Comparison of ENCODE assay signal across 23 mouse cellular contexts in the genomic region with DNA sequence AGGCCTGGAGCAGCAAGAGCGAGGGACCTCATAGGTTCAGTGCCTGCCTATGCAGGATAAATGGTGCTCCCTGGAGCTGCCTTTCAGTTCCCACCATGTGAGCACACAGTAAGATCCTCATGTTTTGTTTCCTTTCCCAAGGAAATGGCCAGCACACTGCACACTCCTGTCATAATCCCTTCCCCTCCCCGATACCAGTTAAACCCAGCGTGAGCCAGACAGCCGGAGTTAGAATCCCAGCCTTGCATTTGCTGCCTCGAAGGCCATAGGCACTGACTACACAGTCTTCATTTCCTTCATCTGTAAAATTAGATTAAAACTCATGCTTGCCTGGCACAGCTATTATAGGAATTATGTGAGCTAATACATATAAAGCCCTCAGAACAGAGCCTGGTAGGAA. TPM values are rescaled to one million over a fixed set of nuclear protein-coding genes. Genes with fewer than 3 reads are reported as not detected.
DNase-seq lines count a peak whose midpoint lies in the region; ATAC-seq and TF ChIP-seq lines count a peak whose summit lies in the region.
"Had no signal": no experiment of that assay in that cellular context is flagged by ENCODE, and none has a peak within 500 bp of the region (broad histone marks: within the 10 kb centered on the region; RNA-seq: fewer than 3 reads in every experiment).

No protein-coding gene starts in this region.

- no peaks in the 10 kb centered on the region for H3K36me3 ChIP-seq in heart, embryonic 14.5 days (ENCODE audit: control insufficient read depth, insufficient read depth, low read length)
- H3K36me3 ChIP-seq in midbrain, embryonic 13.5 days = no peaks in the 10 kb centered on the region
- no peaks in the 10 kb centered on the region for H3K36me3 ChIP-seq in midbrain, embryonic 10.5 days
- no peaks in the 10 kb centered on the region for H3K36me3 ChIP-seq in hindbrain, postnatal 0 days (ENCODE audit: insufficient read depth, low read length)
- H3K36me3 ChIP-seq in neural tube, embryonic 15.5 days = no peaks in the 10 kb centered on the region

- no peaks in the 10 kb centered on the region for H3K27me3 ChIP-seq in heart, embryonic 14.5 days (ENCODE audit: control insufficient read depth, insufficient read depth, low read length)
- H3K27me3 ChIP-seq in midbrain, embryonic 13.5 days = no peaks in the 10 kb centered on the region
- H3K27me3 ChIP-seq in midbrain, embryonic 10.5 days (ENCODE audit: low read depth, poor library complexity, severe bottlenecking) = no peaks in the 10 kb centered on the region
- no peaks in the 10 kb centered on the region for H3K27me3 ChIP-seq in hindbrain, postnatal 0 days (ENCODE audit: insufficient read depth, low read length)
- no peaks in the 10 kb centered on the region for H3K27me3 ChIP-seq in neural tube, embryonic 15.5 days (replicated peaks)

- no peak overlapping the region for H3K4me3 ChIP-seq in heart, embryonic 14.5 days (ENCODE audit: control insufficient read depth in 1 of 2, insufficient read depth in 1 of 2, low read depth in 1 of 2, low read length in 2 of 2)
- no peak overlapping the region for H3K4me3 ChIP-seq in midbrain, embryonic 13.5 days (replicated peaks)
- no peak overlapping the region for H3K4me3 ChIP-seq in midbrain, embryonic 10.5 days
- no peak overlapping the region for H3K4me3 ChIP-seq in hindbrain, postnatal 0 days (ENCODE audit: low read length)
- H3K4me3 ChIP-seq in neural tube, embryonic 15.5 days (replicated peaks) = no peak overlapping the region

- ATAC-seq in heart, embryonic 14.5 days (ENCODE audit: insufficient number of reproducible peaks, insufficient read depth, low FRiP score, low read depth) = no peak
- peak; percentile 16 for ATAC-seq in midbrain, embryonic 13.5 days
- no peak for ATAC-seq in hindbrain, postnatal 0 days
- ATAC-seq in neural tube, embryonic 15.5 days (ENCODE audit: low FRiP score) = no peak
- ATAC-seq: forebrain, embryonic 16.5 days had no signal

- 76% methylated on average over 5 of the region's 5 CpGs for WGBS in heart, embryonic 14.5 days
- WGBS in midbrain, embryonic 13.5 days = 45% methylated on average over 5 of the region's 5 CpGs
- WGBS in midbrain, embryonic 10.5 days = 60% methylated on average over 5 of the region's 5 CpGs
- 56% methylated on average over 5 of the region's 5 CpGs for WGBS in hindbrain, postnatal 0 days
- 47% methylated on average over 5 of the region's 5 CpGs for WGBS in neural tube, embryonic 15.5 days

- 0 out of 2 replicates have a peak overlapping the region, but pooled peaks have one; percentile 1 for H3K4me2 ChIP-seq in heart, embryonic 14.5 days (ENCODE audit: low read length)
- H3K4me2 ChIP-seq in midbrain, embryonic 13.5 days (replicated peaks) = no peak overlapping the region
- no peak overlapping the region for H3K4me2 ChIP-seq in hindbrain, postnatal 0 days (ENCODE audit: low read depth, low read length)
- no peak overlapping the region for H3K4me2 ChIP-seq in neural tube, embryonic 15.5 days

- intact Hi-C loops in heart, postnatal 10 days (cut with DNase I) = no loop called here

- peak overlapping the region; percentile 5 to 51; a peak in 2 of 4 replicates for H3K27ac ChIP-seq in heart, embryonic 14.5 days (replicated peaks in 1 of 2; ENCODE audit: control insufficient read depth in 1 of 2, insufficient read depth in 1 of 2, low read depth in 2 of 2, low read length in 2 of 2)
- peak overlapping the region; percentile 46; the same call in 1 of the 2 replicates for H3K27ac ChIP-seq in midbrain, embryonic 13.5 days
- no peak overlapping the region for H3K27ac ChIP-seq in midbrain, embryonic 10.5 days (replicated peaks)
- no peak overlapping the region for H3K27ac ChIP-seq in hindbrain, postnatal 0 days
- H3K27ac ChIP-seq in neural tube, embryonic 15.5 days (replicated peaks) = peak overlapping the region; percentile 56
- H3K27ac ChIP-seq: kidney, postnatal 0 days had no signal

- H3K4me1 ChIP-seq in heart, embryonic 14.5 days (ENCODE audit: control insufficient read depth in 2 of 2, insufficient read depth in 2 of 2, low read length in 2 of 2) = peaks cover 47 to 78% of the 10 kb centered on the region in 2 experiments
- H3K4me1 ChIP-seq in midbrain, embryonic 13.5 days (replicated peaks) = peaks cover 52% of the 10 kb centered on the region
- H3K4me1 ChIP-seq in midbrain, embryonic 10.5 days = peaks cover 62% of the 10 kb centered on the region
- peaks cover 45% of the 10 kb centered on the region for H3K4me1 ChIP-seq in hindbrain, postnatal 0 days (ENCODE audit: insufficient read depth, low read length)
- H3K4me1 ChIP-seq in neural tube, embryonic 15.5 days = peaks cover 62% of the 10 kb centered on the region

- no peak for TF ChIP-seq CTCF in hindbrain, postnatal 0 days (IDR thresholded peaks at IDR 0.05; ENCODE audit: low read depth)

- H3K9me3 ChIP-seq in heart, embryonic 14.5 days (ENCODE audit: control insufficient read depth, low read length) = no peaks in the 10 kb centered on the region
- no peaks in the 10 kb centered on the region for H3K9me3 ChIP-seq in midbrain, embryonic 13.5 days
- H3K9me3 ChIP-seq in midbrain, embryonic 10.5 days (replicated peaks) = no peaks in the 10 kb centered on the region
- H3K9me3 ChIP-seq in hindbrain, postnatal 0 days (ENCODE audit: low read length) = no peaks in the 10 kb centered on the region
- H3K9me3 ChIP-seq in neural tube, embryonic 15.5 days (replicated peaks) = no peaks in the 10 kb centered on the region

- H3K9ac ChIP-seq in heart, embryonic 14.5 days (ENCODE audit: low read length) = no peak overlapping the region; the same call in 1 of the 2 replicates
- H3K9ac ChIP-seq in midbrain, embryonic 13.5 days (replicated peaks) = 0 out of 2 replicates have a peak overlapping the region, but pooled peaks have one; percentile 5
- H3K9ac ChIP-seq in hindbrain, postnatal 0 days (replicated peaks; ENCODE audit: low read length) = no peak overlapping the region
- no peak overlapping the region for H3K9ac ChIP-seq in neural tube, embryonic 15.5 days (replicated peaks)

- no peak for DNase-seq in heart, postnatal 10 days
- DNase-seq in midbrain, embryonic 10.5 days (ENCODE audit: low spot score) = no peak
- peak; percentile 40 for DNase-seq in hindbrain, postnatal 0 days (ENCODE audit: low spot score)
- no peak for DNase-seq in Muller cell, postnatal 12 days (ENCODE audit: inconsistent ontology term)
- DNase-seq: heart, adult 18-20 months; left cerebral cortex, postnatal 4 days; lung, adult 18-20 months; right cerebral cortex, postnatal 14 days had no signal

RNA-seq across cellular contexts. Expression of gene Acvr1, which starts 37.6 kb away (rescaled TPM):
- 12.5 and 12.6 TPM in 2 replicates for polyA plus RNA-seq in heart, embryonic 14.5 days (2014; fragmentation: Nextera tagmentation; extraction: Ambion mirVana)
- total RNA-seq in heart, postnatal 10 days (2021) = 10 to 100 TPM; 24.2 to 31.8 TPM
- polyA plus RNA-seq in midbrain, embryonic 13.5 days (2015; fragmentation: Nextera tagmentation; extraction: Ambion mirVana) = 3.6 and 4.2 TPM in 2 replicates
- 2.9 and 3.2 TPM in 2 replicates for polyA plus RNA-seq in midbrain, embryonic 10.5 days (2016; fragmentation: Nextera tagmentation; extraction: Ambion mirVana)
- total RNA-seq in hindbrain, postnatal 0 days (2014; rRNA removed) = 11.5 and 12.5 TPM in 2 replicates
- 4.9 and 5.0 TPM in 2 replicates for polyA plus RNA-seq in hindbrain, postnatal 0 days (2015; fragmentation: Nextera tagmentation; extraction: Ambion mirVana)
- polyA plus RNA-seq in neural tube, embryonic 15.5 days (2015; fragmentation: Nextera tagmentation; extraction: Ambion mirVana) = 6.1 and 6.6 TPM in 2 replicates

RNA-seq across cellular contexts. Expression of gene Upp2, which starts 37.7 kb away (rescaled TPM):
- 6.1 and 7.5 TPM in 2 replicates for polyA plus RNA-seq in heart, embryonic 14.5 days (2014; fragmentation: Nextera tagmentation; extraction: Ambion mirVana)
- 1 to 10 TPM; 1.8 to 2.6 TPM for total RNA-seq in heart, postnatal 10 days (2021)
- 9.8 and 11.6 TPM in 2 replicates for polyA plus RNA-seq in midbrain, embryonic 13.5 days (2015; fragmentation: Nextera tagmentation; extraction: Ambion mirVana)
- polyA plus RNA-seq in midbrain, embryonic 10.5 days (2016; fragmentation: Nextera tagmentation; extraction: Ambion mirVana) = 3.0 and 5.3 TPM in 2 replicates
- total RNA-seq in hindbrain, postnatal 0 days (2014; rRNA removed) = 6.8 and 7.8 TPM in 2 replicates
- 10.4 and 11.8 TPM in 2 replicates for polyA plus RNA-seq in hindbrain, postnatal 0 days (2015; fragmentation: Nextera tagmentation; extraction: Ambion mirVana)
- 15.3 and 19.0 TPM in 2 replicates for polyA plus RNA-seq in neural tube, embryonic 15.5 days (2015; fragmentation: Nextera tagmentation; extraction: Ambion mirVana)
- total RNA-seq: megakaryocyte-erythroid progenitor cell, adult 5-6 weeks had no signal

RNA-seq across cellular contexts. Expression of gene Gm17409, which starts 59.5 kb away (rescaled TPM):
- not detected in 2 replicates for polyA plus RNA-seq in heart, embryonic 14.5 days (2014; fragmentation: Nextera tagmentation; extraction: Ambion mirVana)
- not detected for total RNA-seq in heart, postnatal 10 days (2021)
- not detected in 2 replicates for polyA plus RNA-seq in midbrain, embryonic 13.5 days (2015; fragmentation: Nextera tagmentation; extraction: Ambion mirVana)
- not detected in 2 replicates for polyA plus RNA-seq in midbrain, embryonic 10.5 days (2016; fragmentation: Nextera tagmentation; extraction: Ambion mirVana)
- not detected in 2 replicates for total RNA-seq in hindbrain, postnatal 0 days (2014; rRNA removed)
- not detected in 2 replicates for polyA plus RNA-seq in hindbrain, postnatal 0 days (2015; fragmentation: Nextera tagmentation; extraction: Ambion mirVana)
- not detected in 2 replicates for polyA plus RNA-seq in neural tube, embryonic 15.5 days (2015; fragmentation: Nextera tagmentation; extraction: Ambion mirVana)
- total RNA-seq: adrenal gland, postnatal 4 days; ES-E14; gastrocnemius, adult 18-20 months; heart, adult 18-20 months; layer of hippocampus, adult 18-20 months; left cerebral cortex, adult 18-20 months; left cerebral cortex, postnatal 4 days; liver, adult 2 months; megakaryocyte-erythroid progenitor cell, adult 5-6 weeks had no signal
- polyA plus RNA-seq: intestine, embryonic 14.5 days; kidney, postnatal 0 days; liver, adult 2 months; spleen, adult 2 months; stomach, embryonic 16.5 days had no signal

Comparison
In these comparisons a context has a peak if more than half of its experiments do, and no peak if none do; other contexts are left out.
1. H3K27ac ChIP-seq: peak in heart, embryonic 14.5 days (2 of 2), midbrain, embryonic 13.5 days (single experiment) and neural tube, embryonic 15.5 days (single experiment); none in midbrain, embryonic 10.5 days (single experiment) and hindbrain, postnatal 0 days (single experiment).